Mouse (Mus musculus) left cerebral cortex, adult 9 months (tissue): Measurements from ENCODE around the gene Lypd6.
A peak's percentile ranks its signal among the peaks of the same experiment; 100 is the strongest.

ENCODE experiments used
- DNase-seq, 2 experiments: peaks; one replicate each; pipeline ENCODE4 v3.0.0; 2022; ENCODE audit warnings: low spot score in 2 of 2

The Lypd6 gene

GRCm38 (mm10) chr2:50066246-50066967 lies at the start of gene Lypd6:
TSS of gene Lypd6 (plus strand) at chr2:50066429.
- DNase-seq = no peak

GRCm38 (mm10) chr2:50019477-50019876 lies 46.8 kb upstream of the Lypd6 start:
- no peak for DNase-seq

- DNase-seq = no peak
Measured at GRCm38 (mm10) chr2:50025549-50025948, 40.7 kb upstream of the Lypd6 start.

GRCm38 (mm10) chr2:50028930-50029329 lies 37.3 kb upstream of the Lypd6 start:
- no peak for DNase-seq

GRCm38 (mm10) chr2:50044170-50044870 lies 21.9 kb upstream of the Lypd6 start:
- no peak for DNase-seq

- peak in 1 of 2 experiments; percentile 48 for DNase-seq
Measured at GRCm38 (mm10) chr2:50044871-50045470, 21.3 kb upstream of the Lypd6 start.

GRCm38 (mm10) chr2:50045841-50046240 lies 20.4 kb upstream of the Lypd6 start:
- no peak for DNase-seq

GRCm38 (mm10) chr2:50048442-50048841 lies 17.8 kb upstream of the Lypd6 start:
- DNase-seq = no peak

GRCm38 (mm10) chr2:50053893-50054292 lies 12.3 kb upstream of the Lypd6 start:
- DNase-seq = no peak

GRCm38 (mm10) chr2:50065902-50066245 lies 355 bp upstream of the Lypd6 start:
- DNase-seq = peak in 1 of 2 experiments; percentile 34

- DNase-seq = no peak
Measured at GRCm38 (mm10) chr2:50066968-50067315, 713 bp downstream of the Lypd6 start.

GRCm38 (mm10) chr2:50069571-50070295 lies 3.5 kb downstream of the Lypd6 start:
- no peak for DNase-seq

- no peak for DNase-seq
Measured at GRCm38 (mm10) chr2:50072158-50072557, 5.9 kb downstream of the Lypd6 start.

GRCm38 (mm10) chr2:50084746-50085145 lies 18.5 kb downstream of the Lypd6 start:
- DNase-seq = no peak

- DNase-seq = no peak
Measured at GRCm38 (mm10) chr2:50087761-50088160, 21.5 kb downstream of the Lypd6 start.

- DNase-seq = no peak
Measured at GRCm38 (mm10) chr2:50096336-50096735, 30.1 kb downstream of the Lypd6 start.

GRCm38 (mm10) chr2:50100364-50101151 lies 34.3 kb downstream of the Lypd6 start:
- DNase-seq = no peak

- DNase-seq = no peak
Measured at GRCm38 (mm10) chr2:50101152-50101450, 34.9 kb downstream of the Lypd6 start.

- no peak for DNase-seq
Measured at GRCm38 (mm10) chr2:50103850-50104503, 37.7 kb downstream of the Lypd6 start.

GRCm38 (mm10) chr2:50105590-50105989 lies 39.4 kb downstream of the Lypd6 start:
- no peak for DNase-seq

GRCm38 (mm10) chr2:50105992-50106391 lies 39.8 kb downstream of the Lypd6 start:
- DNase-seq = no peak
